Mouse (Mus musculus) spleen, postnatal 10 days (tissue): ENCODE results near the gene Fthl17a.

Experiments
- DNase-seq, 2 experiments: peaks; one replicate each; pipeline ENCODE4 v3.0.0; 2021 to 2022; ENCODE audit warnings: low spot score in 2 of 2

Gene Fthl17a

DNA sequence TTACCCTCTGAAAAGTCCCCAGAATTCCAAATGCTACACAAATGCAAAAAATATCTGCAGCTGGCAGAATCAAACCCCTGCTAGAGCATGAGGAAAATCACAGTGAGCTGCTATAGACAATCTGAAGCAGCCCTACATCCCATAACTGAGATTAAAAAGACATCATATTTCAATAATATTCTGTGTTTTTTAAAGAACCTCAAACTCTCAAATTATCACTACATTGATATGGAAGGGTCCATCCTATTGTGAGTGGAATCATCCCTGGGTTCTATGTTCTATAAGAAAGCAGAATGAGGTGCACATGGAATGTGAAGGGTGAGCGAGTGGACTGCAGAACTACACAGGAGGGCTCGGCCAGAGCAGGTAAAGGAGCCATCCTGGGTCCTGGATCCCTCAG, at the start of gene Fthl17a:
Fthl17a (plus strand) TSS at position 301 of the 400 bp plus-strand sequence.
- DNase-seq: no peak

DNA sequence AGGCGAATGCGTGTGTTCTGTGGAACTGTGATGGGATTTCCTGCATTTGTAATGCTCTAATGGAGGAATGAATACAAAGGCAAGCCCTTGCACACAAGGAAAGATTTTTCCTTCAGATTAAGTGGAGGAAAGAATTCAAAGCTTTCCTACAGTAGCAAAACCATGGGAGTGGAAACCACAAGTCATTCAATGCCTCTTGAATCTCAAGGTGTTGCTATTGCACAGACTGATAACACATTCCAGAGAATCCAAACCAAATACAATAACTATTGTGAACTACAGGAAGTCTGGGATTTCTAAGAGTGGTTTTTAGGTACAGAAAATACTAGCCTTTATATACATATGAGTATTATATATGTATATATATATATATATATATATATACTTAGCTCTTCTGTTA, 42.5 kb upstream of the Fthl17a start:
- DNase-seq: no peak

DNA sequence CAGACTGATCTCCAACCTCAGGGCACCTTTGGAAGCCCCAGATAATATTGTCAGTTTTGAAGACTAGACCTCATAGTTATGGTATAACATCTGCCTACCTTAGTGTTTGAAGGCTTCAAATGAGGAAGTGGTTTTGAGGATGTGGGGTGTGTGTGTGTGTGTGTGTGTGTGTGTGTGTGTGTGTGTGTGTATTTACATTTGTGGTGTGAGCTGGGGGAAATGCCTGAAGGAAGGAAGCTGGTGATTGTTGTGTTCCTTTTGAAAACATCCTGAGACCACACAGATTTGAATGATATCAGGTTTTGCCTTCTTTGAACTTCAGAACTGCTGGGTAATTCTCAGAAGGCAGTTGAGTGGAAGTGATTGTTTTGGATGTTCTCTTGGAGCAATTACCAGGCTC, 22.6 kb upstream of the Fthl17a start:
- DNase-seq: no peak

DNA sequence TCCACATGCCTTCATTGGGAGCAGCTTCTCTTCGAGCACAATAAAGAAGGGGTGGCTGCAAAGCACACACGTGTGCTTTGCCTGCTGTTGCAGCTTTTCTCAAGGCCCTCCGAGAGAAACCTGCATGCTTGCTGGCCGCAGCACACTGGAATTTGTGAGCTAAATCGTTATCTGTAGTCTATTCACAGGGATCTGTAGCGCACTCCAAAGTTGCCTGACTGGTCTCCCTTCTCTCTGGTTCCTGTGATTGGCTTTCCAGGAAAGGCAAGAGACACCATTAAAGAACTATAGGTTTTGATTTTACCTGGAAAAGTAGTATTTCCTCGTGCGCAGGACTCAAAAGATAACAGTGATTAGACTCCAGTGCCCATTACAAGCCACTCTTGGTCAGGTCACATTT, 22.3 kb downstream of the Fthl17a start:
- no peak for DNase-seq

DNA sequence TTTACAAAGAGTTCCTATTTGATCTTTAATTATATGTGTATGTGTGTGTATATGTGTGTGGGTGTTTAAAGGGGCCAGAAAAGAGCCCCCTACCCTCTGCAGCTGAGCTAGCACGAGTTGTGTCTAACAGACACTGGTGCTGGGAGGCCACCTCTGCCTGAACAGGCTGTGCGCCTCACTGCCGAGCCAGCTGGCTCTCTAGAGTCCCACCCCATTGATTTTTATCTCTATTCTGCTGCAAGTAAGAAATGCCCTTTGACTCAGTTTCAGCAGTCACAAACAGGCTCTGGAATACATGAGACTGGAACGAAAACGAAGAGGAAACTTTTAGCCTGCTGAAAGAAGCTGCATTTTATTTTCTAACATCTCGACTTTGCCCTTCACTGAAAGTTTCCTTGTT, 22.8 kb downstream of the Fthl17a start:
- DNase-seq: no peak

DNA sequence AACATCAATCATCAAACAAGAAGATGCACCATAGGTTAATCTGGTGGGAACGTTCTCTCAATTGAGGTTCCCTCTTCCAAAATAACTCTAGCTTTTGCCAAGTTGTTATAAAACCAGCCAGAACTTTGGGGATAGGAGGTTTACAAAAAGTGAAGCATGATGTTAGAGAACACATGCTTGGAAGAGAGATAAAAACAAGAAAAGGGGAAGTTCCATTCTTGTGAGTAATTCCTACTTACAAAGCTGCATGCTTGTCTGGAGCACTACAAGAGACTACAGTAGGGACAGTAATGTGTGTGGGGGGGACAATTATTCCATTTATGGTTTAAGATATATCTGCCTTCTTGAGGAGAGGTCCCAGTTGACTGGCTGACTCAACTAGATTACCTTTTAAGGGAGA, 40.4 kb downstream of the Fthl17a start:
- DNase-seq: no peak

DNA sequence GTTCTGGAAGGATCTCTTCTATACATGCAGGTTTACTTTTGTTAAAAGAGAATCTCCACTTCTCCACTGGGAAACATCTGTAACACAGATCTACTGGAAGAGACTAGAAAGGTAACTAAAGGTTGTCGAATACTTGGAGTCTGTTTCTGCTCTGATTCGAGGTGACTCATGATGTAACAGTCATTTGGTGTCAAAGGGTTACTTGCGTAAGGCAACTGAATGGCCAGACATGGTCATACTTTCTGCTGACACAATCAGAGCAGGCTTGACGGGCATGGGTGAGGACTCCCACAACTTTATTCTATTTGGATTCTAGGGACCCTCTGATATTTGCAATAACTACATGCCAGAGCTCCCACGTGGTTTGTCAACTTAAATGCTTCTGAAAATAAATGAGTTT, 43.3 kb downstream of the Fthl17a start:
- no peak for DNase-seq

DNA sequence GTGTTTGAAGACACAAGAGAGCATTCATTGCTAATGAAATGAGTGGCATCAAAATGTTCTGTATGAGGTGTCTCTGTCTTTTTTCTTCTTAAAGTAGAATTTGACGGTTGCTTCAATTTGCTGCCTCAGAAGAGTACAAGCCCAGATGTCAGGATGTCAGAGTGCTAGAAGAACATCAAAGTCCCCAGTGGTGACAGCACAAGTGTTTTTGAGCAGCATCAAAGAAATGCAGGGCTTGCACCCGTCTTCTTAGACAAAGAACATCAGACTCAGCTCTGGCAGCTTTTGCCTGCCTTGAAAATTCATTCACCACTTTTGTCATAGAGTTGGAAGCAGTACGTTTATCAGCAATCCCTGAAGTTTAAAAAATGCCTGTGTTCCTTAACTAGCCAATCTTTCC, 44.5 kb downstream of the Fthl17a start:
- no peak for DNase-seq

DNA sequence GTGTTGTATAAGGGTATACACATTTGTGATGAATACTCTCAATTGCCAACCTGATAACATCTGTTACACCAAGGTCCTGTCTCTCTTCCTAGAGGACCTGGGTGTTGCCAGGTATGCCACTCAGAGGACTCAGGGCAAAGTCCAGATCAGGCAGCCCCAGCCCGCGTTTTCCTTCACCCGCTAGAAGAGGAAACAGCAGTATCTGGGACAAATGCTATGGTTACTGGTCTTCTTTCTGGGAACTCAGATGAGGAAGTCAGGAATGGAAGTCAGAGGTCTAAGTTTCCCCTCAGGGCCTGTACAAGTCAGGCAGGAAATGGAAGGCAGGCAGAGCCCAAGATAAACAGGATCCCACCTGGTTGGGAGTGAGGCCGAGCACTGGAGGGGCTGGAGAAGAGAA, 55.2 kb downstream of the Fthl17a start:
- DNase-seq: no peak

DNA sequence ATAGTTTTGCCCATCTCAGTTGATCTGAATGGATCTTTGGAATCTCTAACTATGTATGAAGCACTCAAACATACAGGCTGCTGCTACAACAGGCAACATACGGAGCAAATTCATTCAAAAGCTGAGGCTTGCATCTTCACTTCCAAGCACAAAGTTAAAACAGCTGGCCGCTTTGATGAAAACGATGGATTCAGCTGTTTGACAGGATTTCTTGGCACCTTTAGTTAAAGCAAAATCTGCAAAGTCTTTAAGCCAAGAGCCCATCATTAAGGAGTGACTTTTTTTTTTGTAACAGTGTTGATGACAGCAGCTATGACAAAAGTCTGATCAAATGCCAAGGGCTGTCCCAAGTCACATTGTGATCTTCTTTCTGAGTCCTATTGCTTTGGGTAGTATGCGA, 69.1 kb downstream of the Fthl17a start:
- no peak for DNase-seq

DNA sequence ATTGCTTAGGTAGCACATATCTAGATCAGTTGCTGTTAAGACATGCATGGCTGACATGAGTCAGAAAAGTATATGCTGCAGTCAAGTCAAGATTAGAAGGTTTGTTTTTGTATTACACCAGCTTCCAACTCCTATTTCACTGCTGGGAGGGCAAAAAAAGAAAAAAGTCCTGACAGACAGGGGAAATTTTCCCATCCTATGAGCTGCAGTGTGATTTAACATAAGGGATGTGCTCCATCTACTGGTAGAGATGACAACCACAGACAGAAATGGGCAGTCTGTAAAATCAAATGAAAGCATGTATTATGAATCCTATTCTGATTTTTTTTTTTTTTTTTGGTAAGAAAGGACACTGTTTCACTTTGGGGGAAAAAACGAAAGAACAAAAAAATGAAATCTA, 69.7 kb downstream of the Fthl17a start:
- no peak for DNase-seq
